Mouse (Mus musculus) 3T3-L1 (cell line): ENCODE results near the gene Gm32742.
A peak's percentile ranks its signal among the peaks of the same experiment; 100 is the strongest.

ENCODE experiments used
- DNase-seq: peaks from one replicate; pipeline ENCODE4 v3.0.0-alpha.2; 2015; ENCODE audit warnings: low read depth, low spot score

Gene Gm32742

DNA sequence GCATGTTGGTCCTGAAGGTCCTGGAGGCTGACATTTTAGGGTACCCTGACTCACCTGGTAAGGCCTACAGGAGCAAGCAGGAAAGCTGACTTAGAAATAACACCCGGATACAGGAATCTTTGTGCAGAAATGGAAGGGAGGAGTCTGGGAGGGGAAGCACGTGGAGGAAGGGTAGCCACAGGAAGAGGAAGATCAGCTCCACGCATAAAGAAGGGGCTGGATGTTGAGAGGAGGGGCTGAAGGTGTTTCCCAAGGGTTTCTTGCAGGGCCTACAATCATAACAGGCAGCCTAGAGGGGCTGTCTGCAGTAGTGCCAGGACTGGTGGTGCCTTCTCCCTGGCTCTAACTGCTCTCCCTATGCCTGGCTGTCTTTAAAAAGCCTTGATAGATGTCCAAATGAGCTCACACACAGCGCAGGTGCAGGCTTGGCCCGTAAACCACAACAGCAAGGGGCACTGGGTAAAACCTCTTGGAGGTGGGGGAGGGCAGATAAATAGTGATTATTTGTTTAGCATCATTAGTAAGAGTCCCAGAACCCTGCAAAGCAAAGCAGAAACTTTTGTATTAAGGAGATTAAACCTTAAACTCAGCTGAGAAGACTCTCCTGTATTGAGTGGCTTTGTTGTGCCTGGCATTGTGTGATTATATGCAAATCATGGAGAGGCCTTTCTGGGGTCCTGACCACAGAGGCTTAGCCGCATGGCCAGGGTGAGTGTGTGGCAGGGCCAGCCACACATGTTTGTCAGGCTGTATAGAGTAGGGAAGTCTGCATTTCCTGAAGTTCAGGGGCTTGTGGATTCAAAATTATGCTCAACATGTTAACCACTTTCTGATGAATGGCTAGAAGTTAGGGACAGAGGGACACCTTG, at the start of gene Gm32742:
Gene Gm32742 (minus strand): TSS at position 206 of the 869 bp plus-strand sequence.
- DNase-seq, result no peak

GRCm38 (mm10) chr9:51213729-51214237, 48.5 kb upstream of the Gm32742 start:
- peak; percentile 34 for DNase-seq

DNA sequence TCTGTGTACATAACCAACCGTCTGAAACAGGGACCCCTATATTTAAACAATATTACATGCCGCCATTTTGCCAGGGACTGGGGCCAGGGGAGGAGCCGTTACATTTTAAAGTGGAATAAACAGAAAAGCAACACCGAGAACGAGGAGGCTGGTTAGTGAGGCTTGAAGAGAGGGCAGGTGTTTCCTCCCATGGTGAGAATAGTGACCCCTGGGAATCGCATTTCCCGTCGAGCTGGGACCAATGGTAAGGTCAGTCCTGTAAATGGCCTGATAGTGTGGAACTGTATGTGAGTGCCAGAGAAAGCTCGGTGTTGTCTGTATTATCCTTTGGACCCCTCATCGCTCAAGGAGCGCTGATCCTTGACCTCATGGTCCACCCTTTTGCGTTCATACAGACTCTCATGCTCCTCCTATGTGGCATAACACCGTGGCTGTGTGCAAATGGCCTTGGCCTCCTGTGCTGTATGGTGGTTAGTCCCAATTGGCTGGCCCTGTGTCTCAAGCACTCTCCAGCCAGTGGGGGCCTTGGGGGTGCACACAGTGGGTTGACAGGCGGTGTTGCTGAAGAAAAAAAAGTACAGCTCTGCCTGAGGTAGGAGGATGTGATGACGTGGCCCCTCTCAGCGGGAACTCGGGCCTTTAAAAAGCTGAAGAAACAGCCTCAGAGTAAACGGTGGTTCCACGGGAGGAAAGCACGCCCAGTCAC, 47.9 kb upstream of the Gm32742 start, which contains the start of gene Pou2af1:
Gene Pou2af1 (plus strand): TSS at position 686 of the 706 bp plus-strand sequence.
- no peak for DNase-seq

DNA sequence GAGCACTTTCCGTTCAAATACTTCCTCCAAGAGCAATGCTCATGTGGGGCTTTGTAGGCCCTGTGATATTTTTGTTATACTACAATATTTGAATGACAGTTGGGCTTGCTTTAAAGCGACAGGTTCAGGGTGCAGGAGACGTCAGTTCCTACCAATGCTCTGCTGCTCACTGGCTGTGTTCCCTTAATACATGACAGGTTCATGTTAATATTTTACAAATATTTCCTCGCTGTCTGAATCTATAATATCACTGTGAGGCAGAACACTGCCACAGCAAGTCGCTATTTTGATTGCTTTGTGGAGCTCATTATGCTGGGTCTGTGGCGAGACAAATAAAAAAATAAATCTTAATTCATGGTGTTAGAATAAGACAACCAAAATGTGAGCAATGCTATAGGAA, 45.9 kb upstream of the Gm32742 start:
- no peak for DNase-seq

DNA sequence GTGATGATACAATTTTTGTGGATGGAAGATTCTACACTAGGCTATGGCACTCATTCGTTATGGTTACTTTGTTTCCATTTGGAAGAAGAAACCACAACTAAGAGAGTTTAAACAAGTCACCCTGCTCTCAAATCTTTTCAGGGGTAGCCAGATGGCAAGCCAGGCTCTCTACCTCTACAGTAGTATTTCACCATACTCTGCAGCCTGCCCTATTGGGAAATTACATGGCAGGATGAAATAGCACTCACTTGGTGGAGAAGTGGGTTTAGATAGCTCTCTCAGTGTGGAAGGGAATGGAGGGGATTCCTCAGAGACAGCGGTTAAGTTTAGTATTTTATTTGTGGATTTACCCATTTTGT, 43.6 kb upstream of the Gm32742 start:
- no peak for DNase-seq

- no peak for DNase-seq
Observed at GRCm38 (mm10) chr9:51194790-51195189, 29.5 kb upstream of the Gm32742 start.

GRCm38 (mm10) chr9:51190655-51191054, 25.3 kb upstream of the Gm32742 start:
- no peak for DNase-seq

DNA sequence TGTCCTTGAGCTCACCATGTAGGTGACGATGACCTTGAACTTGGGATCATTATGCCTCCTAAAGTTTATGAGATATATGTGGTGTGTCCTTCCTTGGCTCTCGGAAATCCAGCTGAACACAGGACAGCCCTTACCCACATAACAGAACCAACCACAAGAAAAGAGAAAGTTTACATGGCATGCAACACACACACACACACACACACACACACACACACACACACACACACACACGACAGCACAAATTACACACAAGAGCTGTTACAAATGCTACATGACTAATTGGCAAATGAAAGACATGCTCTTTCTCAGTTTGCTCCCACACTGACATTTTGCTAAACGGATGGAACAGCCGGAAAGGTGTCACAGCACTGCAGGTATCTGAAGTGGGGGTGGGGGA, 20.6 kb upstream of the Gm32742 start:
- DNase-seq, result no peak

GRCm38 (mm10) chr9:51185386-51185785, 20.1 kb upstream of the Gm32742 start:
- no peak for DNase-seq

GRCm38 (mm10) chr9:51182716-51183710, 17.7 kb upstream of the Gm32742 start:
- no peak for DNase-seq

DNA sequence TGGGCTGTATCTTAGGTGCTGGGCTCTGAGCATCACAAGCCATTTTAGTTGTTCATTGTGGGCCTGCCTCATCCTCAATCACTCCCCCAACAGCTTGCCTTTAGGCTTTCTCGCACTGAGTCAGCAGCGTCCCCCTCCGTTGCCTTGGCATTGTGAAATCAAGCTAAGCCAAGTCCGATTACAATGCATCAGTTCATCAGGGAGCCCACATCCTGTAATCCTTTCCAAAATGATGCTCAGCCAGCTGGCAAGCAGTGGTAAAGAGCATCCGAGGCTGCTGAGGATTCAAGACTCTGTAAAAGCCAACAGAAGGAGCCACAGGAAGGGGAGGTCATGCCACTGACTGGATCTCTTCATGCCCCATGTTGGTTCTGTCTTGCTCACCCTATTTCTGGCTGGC, 15.3 kb upstream of the Gm32742 start:
- peak; percentile 91 for DNase-seq

DNA sequence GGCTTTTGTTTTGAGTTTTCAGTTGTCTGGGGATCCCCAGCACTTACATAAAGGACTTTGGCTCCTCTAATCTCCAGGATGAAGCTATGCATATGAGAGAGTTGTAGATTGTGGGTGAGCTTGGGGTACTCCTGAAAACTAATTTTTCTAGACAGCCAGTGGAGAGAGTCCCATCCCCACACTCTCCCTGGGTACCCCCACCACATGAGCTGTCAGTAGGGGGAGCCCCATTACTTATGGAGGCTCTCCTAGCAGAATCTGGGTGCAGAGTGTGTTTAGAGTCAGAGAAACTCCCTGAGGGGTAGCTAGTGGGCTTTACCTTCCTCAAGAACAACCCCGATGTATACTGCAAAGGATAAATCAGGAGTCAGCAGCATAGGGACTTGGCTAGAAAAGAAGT, 13.0 kb upstream of the Gm32742 start:
- no peak for DNase-seq

DNA sequence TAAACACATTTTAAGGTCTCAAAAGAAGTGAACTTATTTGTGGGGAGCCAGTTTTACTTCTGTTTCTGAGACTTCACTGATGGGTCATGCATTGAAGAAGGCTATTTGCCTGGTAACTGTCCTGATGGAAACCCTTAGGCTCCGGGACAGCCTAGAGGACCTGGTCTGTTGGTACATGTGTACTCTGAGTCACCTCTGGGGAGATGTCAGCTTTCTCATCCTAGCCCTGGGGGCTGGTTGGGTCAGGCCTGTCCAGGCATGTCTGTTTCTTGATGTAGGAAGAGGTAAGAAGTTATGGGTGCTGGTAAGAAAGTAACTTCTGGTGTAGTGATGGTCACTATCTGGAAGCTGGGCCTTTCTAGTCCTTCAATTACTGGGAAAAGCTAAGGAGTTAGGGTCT, 10.4 kb upstream of the Gm32742 start:
- DNase-seq, result peak; percentile 47

GRCm38 (mm10) chr9:51174890-51175464, 9.7 kb upstream of the Gm32742 start:
- peak; percentile 30 for DNase-seq

DNA sequence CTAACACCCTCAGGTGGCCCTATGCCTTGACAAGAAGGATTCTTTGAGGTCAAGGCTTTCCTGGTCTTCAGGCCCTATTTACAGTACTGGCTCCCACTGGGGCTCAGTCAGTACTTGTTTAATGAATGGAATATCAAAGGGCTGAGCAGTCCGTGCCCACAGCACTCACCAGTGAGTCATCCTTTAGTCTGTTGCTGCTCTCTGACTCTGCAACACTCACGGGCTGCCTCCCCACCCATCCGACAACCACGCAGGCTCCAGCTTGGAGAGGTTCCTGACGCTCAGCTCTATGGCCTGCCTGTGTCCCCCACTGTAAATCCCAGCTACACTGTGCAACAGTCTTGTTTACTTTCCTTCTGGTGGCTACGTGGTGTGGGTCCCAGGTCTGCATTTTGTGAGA, 5.0 kb upstream of the Gm32742 start:
- DNase-seq, result peak; percentile 80

GRCm38 (mm10) chr9:51169133-51169532, 3.8 kb upstream of the Gm32742 start:
- DNase-seq, result no peak

DNA sequence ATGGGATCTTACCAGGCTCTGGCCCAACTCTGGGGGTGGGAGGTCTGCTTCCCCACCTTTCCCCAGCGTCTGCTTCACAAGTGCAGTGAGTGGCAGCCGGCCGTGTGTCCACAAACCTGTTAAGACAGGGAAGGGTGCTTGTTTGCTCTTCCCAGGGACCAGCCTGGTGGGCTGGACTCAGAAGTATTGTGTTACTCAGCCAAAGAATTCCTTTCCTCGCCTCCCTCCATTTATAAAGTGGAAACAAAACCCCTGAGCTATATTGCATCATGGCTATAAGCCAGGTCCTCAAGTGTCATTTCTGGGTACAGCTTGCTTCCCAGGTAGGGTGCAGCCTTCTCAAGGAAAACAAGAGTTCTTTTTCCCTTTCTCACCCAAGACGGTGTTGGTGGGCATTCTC, 3.4 kb upstream of the Gm32742 start:
- no peak for DNase-seq

DNA sequence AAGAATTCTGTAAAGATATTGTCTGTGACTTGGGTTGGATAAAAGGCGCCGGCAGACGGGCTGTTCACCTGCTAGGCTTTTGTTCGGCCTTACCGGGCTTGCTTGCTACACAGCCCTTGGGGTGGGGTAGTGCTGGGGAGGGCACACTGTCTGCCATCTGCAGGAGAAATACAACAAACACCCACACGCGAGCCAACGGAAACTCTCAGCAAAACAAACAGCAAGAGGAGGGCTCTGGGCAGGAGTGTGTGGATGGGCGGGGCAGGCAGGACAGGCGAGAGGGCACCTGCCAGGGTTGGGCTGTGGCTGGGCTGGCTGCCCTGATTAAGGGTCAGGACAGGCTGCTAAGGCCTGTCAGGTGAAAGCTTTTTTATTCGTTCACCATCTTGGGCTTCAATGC, 2.6 kb upstream of the Gm32742 start:
- DNase-seq, result no peak

- no peak for DNase-seq
Observed at GRCm38 (mm10) chr9:51163989-51164388, 1.3 kb downstream of the Gm32742 start.

DNA sequence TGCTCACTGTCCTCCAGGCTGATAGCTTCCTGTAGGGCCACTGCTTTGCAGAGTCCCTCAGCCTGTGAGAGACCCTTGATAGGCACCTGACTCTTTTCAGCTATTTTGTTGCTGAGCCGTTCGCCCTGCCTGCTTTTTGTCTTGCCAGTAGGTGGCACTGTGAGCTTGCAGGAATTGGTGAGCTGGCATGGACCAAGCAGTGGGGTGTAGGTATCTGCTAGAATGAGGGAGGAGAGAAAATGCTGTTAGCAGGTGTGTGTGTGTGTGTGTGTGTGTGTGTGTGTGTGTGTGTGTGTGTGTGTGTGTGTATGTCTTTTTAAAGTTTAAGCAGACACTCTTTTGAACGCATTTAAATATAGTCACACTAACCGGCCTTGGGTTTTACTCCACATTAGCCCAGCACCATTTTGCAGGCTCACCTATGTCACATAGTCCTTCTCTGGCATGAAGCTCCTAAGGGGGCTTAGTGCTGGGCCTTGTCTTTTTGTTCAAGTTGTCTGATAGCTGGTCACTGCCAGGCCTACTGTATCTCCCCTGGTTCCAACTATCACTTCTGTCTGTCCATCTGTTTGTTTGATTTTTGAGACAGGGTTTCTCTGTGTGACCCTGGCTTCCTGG, 3.4 kb downstream of the Gm32742 start:
- DNase-seq, result peak; percentile 86
